Mouse (Mus musculus) layer of hippocampus, postnatal 10 days (tissue): ENCODE measurements around the gene Spic. TPM values are rescaled to one million over a fixed set of nuclear protein-coding genes. Genes with fewer than 3 reads are reported as not detected.

Source experiments
- DNase-seq, 2 experiments: peaks; one replicate each; pipeline ENCODE4 v3.0.0; 2021; ENCODE audit warnings: low spot score in 2 of 2
- total RNA-seq, 2 experiments: library from RNA; stranded (reverse); gene quantifications; 2 replicates each; pipeline ENCODE4 v1.2.3; 2021

Gene Spic
- total RNA-seq, 2 experiments from 2014 or later, result not detected

GRCm38 (mm10) chr10:88658918-88659317 lies 25.9 kb downstream of the Spic start:
- no peak for DNase-seq

GRCm38 (mm10) chr10:88645448-88645847 lies 39.4 kb downstream of the Spic start:
- DNase-seq, result no peak

- no peak for DNase-seq
These were observed 53.4 kb downstream of the Spic start for GRCm38 (mm10) chr10:88631330-88631953.

GRCm38 (mm10) chr10:88630663-88631329 lies 54.0 kb downstream of the Spic start:
- no peak for DNase-seq

GRCm38 (mm10) chr10:88627052-88627451 lies 57.8 kb downstream of the Spic start:
- DNase-seq, result no peak

GRCm38 (mm10) chr10:88626176-88626575 lies 58.6 kb downstream of the Spic start:
- no peak for DNase-seq

Other genes with a start within 250 kb of the Spic start
- under 1 TPM; 0.60 to 0.64 TPM for gene Sycp3, start 225.4 kb downstream of the Spic start, total RNA-seq
- gene Chpt1, start 180.9 kb downstream of the Spic start, total RNA-seq, result 10 to 100 TPM; 30.4 to 31.4 TPM
- 1 to 10 TPM; 1.0 to 1.8 TPM for gene Mybpc1, start 79.9 kb downstream of the Spic start, total RNA-seq
- gene Arl1, start 45.8 kb upstream of the Spic start, total RNA-seq, result 100 to 1,000 TPM; 127 TPM
- gene Utp20, start 141.8 kb upstream of the Spic start, total RNA-seq, result 10 to 100 TPM; 21.1 to 22.8 TPM
- gene Slc5a8, start 201.0 kb upstream of the Spic start, total RNA-seq, result under 1 TPM; 0.09 to 0.16 TPM